Mouse (Mus musculus) heart, embryonic 11.5 days (tissue): ENCODE results near the gene Rdh8. TPM values are rescaled to one million over a fixed set of nuclear protein-coding genes. Genes with fewer than 3 reads are reported as not detected.

Experiments
- ATAC-seq: fragments of 200-750 bp; cut with Nextera tagmentation; replicated peaks from 2 replicates; pipeline ENCODE4 v1.8.0; 2017; ENCODE audit warnings: moderate library complexity; ENCODE audit not compliant: insufficient number of reproducible peaks, low FRiP score, low TSS enrichment
- H3K27ac ChIP-seq: fragments of 300-500 bp; sonication (generic); 2 replicates; pipeline ENCODE4 v1.5.1; 2014; ENCODE audit warnings: mild to moderate bottlenecking, low read depth, low read length
- H3K27me3 ChIP-seq: fragments of 300-500 bp; sonication (generic); 2 replicates; pipeline ENCODE4 v1.6.1; 2014; ENCODE audit warnings: mild to moderate bottlenecking, low read length, mixed read lengths; ENCODE audit not compliant: control insufficient read depth, insufficient read depth
- H3K36me3 ChIP-seq: fragments of 300-500 bp; sonication (generic); 2 replicates; pipeline ENCODE4 v1.6.1; 2014; ENCODE audit warnings: mild to moderate bottlenecking, low read length, moderate library complexity, mixed read lengths; ENCODE audit not compliant: control insufficient read depth, insufficient read depth
- H3K4me1 ChIP-seq: fragments of 300-500 bp; sonication (generic); 2 replicates; pipeline ENCODE4 v1.6.1; 2014; ENCODE audit warnings: low read length; ENCODE audit not compliant: control insufficient read depth, insufficient read depth
- H3K4me2 ChIP-seq: fragments of 300-500 bp; sonication (generic); 2 replicates; pipeline ENCODE4 v1.6.1; 2014; ENCODE audit warnings: mild to moderate bottlenecking, moderate library complexity
- H3K4me3 ChIP-seq: fragments of 300-500 bp; sonication (generic); 2 replicates; pipeline ENCODE4 v1.5.1; 2014; ENCODE audit warnings: low read depth, low read length
- H3K9ac ChIP-seq: fragments of 300-500 bp; sonication (generic); 2 replicates; pipeline ENCODE4 v1.6.1; 2014; ENCODE audit warnings: mild to moderate bottlenecking, low read depth, low read length, moderate library complexity
- H3K9me3 ChIP-seq: fragments of 300-500 bp; sonication (generic); replicated peaks from 2 replicates; pipeline ENCODE4 v1.6.1; 2016; ENCODE audit warnings: low read length; ENCODE audit not compliant: control insufficient read depth
- WGBS: fragments of 180-500 bp; shearing (Covaris S2); extraction: QIAGEN DNeasy Blood & Tissue Kit; methylation state at CpG from one replicate; pipeline ENCODE4 v1.1.7; 2014; ENCODE audit not compliant: insufficient replicate concordance; 5-methylcytosine and 5-hydroxymethylcytosine counted together
- polyA plus RNA-seq: library from polyadenylated mRNA; unstranded; fragments of >200 nt; fragmentation: Nextera tagmentation; extraction: Ambion mirVana; gene quantifications from 2 replicates; pipeline ENCODE4 v1.2.1, GENCODE M21; 2014

Gene Rdh8
- polyA plus RNA-seq, 1 experiment from 2014 or later, result not detected

DNA sequence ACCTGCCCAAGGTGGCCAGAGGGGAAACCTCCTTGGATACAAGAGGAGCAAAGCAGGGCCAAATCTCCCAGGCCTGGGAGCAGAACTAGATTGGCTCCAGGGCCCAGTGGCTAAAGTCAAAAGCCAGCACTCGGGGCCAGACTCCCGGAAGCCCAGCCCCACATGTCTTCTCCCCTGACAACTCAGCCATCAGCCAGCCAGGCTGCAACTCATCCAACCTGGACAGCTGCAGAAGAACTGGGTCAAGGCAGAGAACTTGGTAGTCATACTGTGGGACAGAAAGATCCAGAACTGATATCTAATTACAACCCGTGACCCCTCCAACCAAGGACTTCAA is 13.2 kb upstream of the Rdh8 start:
- Histone ChIP-seq H3K27me3 (no peaks in the 10 kb centered on the region; the same call in 1 of the 2 replicates), H3K9ac (no peak overlapping the region), H3K27ac (no peak overlapping the region), H3K36me3 (no peaks in the 10 kb centered on the region), H3K9me3 (peaks cover 4% of the 10 kb centered on the region; the same call in 1 of the 2 replicates), H3K4me2 (no peak overlapping the region), H3K4me1 (no peaks in the 10 kb centered on the region), H3K4me3 (no peak overlapping the region)
- no peak for ATAC-seq
- 83% methylated on average over 3 of the region's 3 CpGs for WGBS

DNA sequence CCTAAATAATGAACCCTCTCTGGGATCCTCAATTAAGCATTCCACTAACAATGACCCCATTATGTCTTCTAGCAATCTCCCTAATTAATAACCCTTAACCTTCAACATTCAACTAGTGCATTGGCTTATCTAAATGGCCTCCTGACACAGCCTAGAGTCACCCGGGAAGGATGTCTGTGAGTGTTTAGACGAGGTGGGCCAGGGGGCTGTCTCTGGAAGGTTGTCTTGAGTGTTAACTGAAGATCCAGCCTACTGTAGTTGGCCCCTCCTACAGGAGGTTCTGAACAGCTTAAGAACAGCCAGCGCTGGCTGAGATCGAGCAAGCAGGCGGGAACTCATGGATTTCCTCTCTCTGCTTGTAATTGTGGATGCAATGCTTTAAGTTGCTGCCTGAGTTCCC is 12.6 kb upstream of the Rdh8 start:
- Histone ChIP-seq H3K9me3 (peaks cover 4% of the 10 kb centered on the region; the same call in 1 of the 2 replicates), H3K4me1 (no peaks in the 10 kb centered on the region), H3K4me3 (no peak overlapping the region), H3K4me2 (no peak overlapping the region), H3K27ac (no peak overlapping the region), H3K9ac (no peak overlapping the region), H3K27me3 (no peaks in the 10 kb centered on the region; the same call in 1 of the 2 replicates), H3K36me3 (no peaks in the 10 kb centered on the region)
- no peak for ATAC-seq
- WGBS, result 45% methylated on average over 5 of the region's 5 CpGs

DNA sequence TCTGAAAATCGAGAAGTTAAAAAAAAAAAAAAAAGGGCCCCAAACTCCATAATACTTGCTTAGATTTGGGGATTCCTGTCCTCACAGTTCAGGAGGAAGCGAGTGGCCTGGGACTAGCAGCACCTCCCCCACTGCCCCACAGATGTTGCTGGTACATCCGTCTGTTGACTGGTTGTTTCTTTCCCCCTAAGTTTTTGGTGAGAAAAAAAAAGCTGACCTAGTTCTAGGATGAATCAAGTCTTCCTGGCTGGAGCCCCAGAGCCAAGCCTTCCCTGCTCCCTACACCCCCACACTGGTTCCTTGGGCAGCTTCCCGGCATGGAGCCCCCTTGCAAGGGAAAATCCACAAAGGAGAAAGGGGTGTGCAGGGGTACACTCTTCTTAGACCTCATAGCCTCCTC is 8.0 kb upstream of the Rdh8 start:
- H3K27me3 ChIP-seq, result peaks cover 14% of the 10 kb centered on the region
- no peak overlapping the region for H3K9ac ChIP-seq
- WGBS, result 36% methylated on average over 4 of the region's 4 CpGs
- no peak overlapping the region for H3K4me3 ChIP-seq
- no peak overlapping the region for H3K4me2 ChIP-seq
- no peak for ATAC-seq
- no peaks in the 10 kb centered on the region for H3K36me3 ChIP-seq
- peaks cover 7% of the 10 kb centered on the region for H3K4me1 ChIP-seq
- H3K9me3 ChIP-seq, result no peaks in the 10 kb centered on the region
- no peak overlapping the region for H3K27ac ChIP-seq

DNA sequence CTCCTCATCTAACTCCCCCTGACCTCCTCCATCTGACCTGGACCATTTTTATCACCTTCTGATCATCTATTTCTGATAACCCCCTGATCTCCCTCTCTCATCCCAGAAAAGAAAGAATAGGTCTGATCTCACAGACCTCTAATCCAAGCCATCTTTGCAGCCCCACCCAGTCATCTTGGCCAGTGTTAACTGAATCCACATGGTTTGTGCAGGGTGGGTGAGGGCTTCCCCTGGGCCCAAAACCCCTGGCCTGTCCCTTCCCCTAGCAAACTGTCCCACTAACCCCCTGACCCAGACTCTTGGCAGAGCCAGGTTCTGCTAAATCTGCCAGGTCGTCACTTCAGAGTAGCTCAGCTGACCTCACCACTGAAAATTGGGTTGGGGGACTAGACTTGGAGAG is 7.5 kb upstream of the Rdh8 start:
- H3K27me3 ChIP-seq, result peaks cover 15% of the 10 kb centered on the region
- H3K9me3 ChIP-seq, result no peaks in the 10 kb centered on the region
- 60% methylated on average over 1 of the region's 1 CpGs for WGBS
- no peak for ATAC-seq
- no peak overlapping the region for H3K4me2 ChIP-seq
- no peaks in the 10 kb centered on the region for H3K36me3 ChIP-seq
- H3K4me3 ChIP-seq, result no peak overlapping the region
- no peak overlapping the region for H3K9ac ChIP-seq
- H3K4me1 ChIP-seq, result peaks cover 7% of the 10 kb centered on the region
- no peak overlapping the region for H3K27ac ChIP-seq

DNA sequence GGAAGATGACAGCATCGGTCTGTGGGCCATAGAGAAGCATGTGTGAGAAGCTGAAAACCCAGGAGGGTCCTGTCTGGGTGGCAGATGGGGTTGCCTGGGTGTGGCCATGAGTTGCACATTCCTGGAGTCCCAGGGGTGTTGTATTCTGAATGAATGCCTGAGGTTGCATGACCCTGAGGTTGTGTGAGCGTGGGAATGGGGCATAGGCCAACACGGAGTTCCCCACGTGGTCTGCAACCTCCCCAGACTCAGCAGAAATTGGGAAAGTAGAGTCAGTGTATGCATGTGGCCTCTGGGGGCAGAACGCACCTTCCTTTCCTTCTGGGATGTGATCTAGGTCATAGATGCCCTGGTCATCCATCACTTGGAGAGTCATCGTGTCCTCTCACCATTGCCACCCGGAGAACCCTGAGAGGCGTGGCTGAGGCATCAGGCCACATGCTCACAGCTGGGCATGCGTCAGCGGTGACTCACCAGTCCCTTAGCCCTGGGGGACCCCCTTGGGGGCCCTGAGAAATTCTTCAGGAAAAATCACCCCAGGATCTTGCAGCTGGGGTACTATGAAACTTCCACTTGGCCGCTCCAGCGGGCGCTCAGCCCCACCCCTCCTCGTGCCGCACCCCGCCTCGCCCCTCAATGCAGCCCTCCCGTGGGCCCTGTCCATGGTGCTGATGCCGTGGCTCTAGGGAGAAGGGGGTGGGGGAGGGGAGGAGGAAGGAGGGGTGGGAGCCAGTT is 5.6 kb upstream of the Rdh8 start:
- H3K9me3 ChIP-seq, result no peaks in the 10 kb centered on the region
- no peak overlapping the region for H3K4me3 ChIP-seq
- H3K27ac ChIP-seq, result no peak overlapping the region
- no peaks in the 10 kb centered on the region for H3K36me3 ChIP-seq
- no peak overlapping the region for H3K9ac ChIP-seq
- WGBS, result 12% methylated on average over 19 of the region's 19 CpGs
- peaks cover 7% of the 10 kb centered on the region for H3K4me1 ChIP-seq
- no peak for ATAC-seq
- peaks cover 17% of the 10 kb centered on the region for H3K27me3 ChIP-seq
- peak overlapping the region; percentile 22; the same call in 1 of the 2 replicates for H3K4me2 ChIP-seq

DNA sequence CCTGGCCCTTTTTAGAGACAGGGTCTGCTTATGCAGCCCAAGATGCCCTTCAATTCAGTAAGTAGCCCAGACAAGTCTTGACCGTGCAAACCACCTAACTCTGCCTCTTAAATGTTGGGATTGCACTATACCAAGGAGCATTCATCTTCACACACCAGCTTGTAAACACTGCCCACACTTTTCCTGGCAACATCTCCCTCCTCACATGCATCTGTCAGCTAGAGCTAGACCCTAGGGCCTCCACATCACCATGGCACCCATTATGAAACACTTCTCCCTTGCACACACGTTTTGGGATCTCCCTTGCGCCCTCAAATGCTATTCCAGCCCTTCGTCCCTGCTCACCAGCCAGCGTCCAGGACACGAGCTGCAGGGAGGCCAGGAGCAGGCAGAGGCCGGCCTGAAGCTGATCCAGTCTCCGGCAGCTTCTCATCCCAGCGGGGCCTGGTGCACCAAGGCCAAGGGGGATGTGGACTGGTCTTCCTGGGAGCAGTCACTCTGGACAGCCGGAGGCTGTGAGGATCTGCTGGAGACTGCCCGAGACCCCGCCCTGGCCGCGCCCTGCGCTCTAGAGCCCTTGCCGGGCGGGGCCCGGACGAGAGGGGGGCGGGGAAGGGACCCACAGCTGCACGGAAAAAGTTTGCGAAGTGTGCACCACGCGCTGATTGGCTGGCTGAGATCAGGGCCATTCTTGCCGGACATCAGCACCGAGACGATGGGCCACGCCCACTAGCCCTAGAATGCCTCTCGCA is 3.6 kb upstream of the Rdh8 start, which contains the start of gene Col5a3:
Gene Col5a3, minus strand, starts transcription at position 547 of the 752 bp plus-strand sequence.
- Histone ChIP-seq H3K4me1 (peaks cover 7% of the 10 kb centered on the region), H3K27me3 (peaks cover 17% of the 10 kb centered on the region), H3K9me3 (no peaks in the 10 kb centered on the region), H3K27ac (no peak within 1 kb of the TSS), H3K36me3 (no peaks in the 10 kb centered on the region), H3K9ac (peak within 1 kb of the TSS; percentile 6; the same call in 1 of the 2 replicates), H3K4me2 (peak within 1 kb of the TSS; percentile 56), H3K4me3 (peak within 1 kb of the TSS; percentile 20)
- WGBS, result 6% methylated on average over 29 of the region's 29 CpGs
- ATAC-seq, result peak; percentile 68; the same call in 1 of the 2 replicates

DNA sequence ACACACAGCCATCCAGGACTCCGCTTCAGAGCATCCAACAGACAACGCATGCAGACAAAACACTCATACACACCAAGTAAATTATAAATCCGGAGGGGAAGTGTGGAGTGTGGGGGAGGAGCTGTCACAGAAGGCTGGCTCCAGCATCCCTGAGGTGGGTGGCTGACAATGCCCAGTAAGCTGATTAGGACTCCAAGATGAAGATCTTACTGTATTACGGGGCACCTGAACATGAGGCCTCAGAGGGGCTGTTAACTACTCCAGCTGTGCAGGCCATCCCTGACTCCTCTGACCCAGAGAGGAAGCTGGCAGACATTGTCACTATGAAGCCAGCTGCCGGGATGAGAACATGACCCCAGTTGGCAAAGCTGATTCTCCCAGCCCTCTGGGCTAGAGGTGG is 1.7 kb downstream of the Rdh8 start:
- Histone ChIP-seq H3K27ac (no peak overlapping the region), H3K27me3 (peaks cover 5% of the 10 kb centered on the region; the same call in 1 of the 2 replicates), H3K36me3 (no peaks in the 10 kb centered on the region), H3K9ac (no peak overlapping the region), H3K9me3 (no peaks in the 10 kb centered on the region), H3K4me2 (no peak overlapping the region), H3K4me3 (no peak overlapping the region), H3K4me1 (peaks cover 2% of the 10 kb centered on the region)
- no peak for ATAC-seq
- WGBS, result 70% methylated on average over 5 of the region's 5 CpGs

DNA sequence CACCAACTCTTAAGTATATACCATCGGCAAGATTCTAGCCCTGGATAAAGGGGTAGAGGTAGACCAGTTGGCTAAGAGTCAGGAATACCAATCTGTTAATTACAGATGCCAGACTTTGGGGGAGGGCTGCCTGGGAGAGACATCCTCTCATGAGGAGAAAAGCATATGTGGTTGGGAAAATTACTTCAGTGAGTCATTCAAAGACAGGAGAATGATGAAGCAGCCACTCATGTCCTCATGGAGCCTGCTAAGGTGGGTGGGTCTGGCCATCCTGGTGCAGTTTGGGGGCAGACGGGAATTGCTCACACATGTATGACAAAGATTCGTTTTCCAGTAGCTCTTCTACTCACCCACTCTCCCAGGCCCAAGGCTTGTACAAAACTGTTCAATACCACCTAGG is 4.5 kb downstream of the Rdh8 start:
- Histone ChIP-seq H3K4me1 (no peaks in the 10 kb centered on the region), H3K9ac (no peak overlapping the region), H3K27me3 (no peaks in the 10 kb centered on the region), H3K27ac (no peak overlapping the region), H3K36me3 (no peaks in the 10 kb centered on the region), H3K4me2 (no peak overlapping the region), H3K9me3 (no peaks in the 10 kb centered on the region), H3K4me3 (no peak overlapping the region)
- 66% methylated on average over 3 of the region's 3 CpGs for WGBS
- no peak for ATAC-seq
